Mouse (Mus musculus) retina, postnatal 1 day (tissue): ENCODE results near the gene Churc1.

Source experiments
- DNase-seq: peaks from one replicate; pipeline ENCODE4 v3.0.0-alpha.2; 2012

Churc1 gene

GRCm38 (mm10) chr12:76795350-76795749 is 30.0 kb downstream of the Churc1 start, which contains the start of gene Gpx2:
Gpx2 (minus strand) TSS chr12:76795554.
- no peak for DNase-seq

GRCm38 (mm10) chr12:76796938-76797539 is 31.7 kb downstream of the Churc1 start:
- no peak for DNase-seq

DNA sequence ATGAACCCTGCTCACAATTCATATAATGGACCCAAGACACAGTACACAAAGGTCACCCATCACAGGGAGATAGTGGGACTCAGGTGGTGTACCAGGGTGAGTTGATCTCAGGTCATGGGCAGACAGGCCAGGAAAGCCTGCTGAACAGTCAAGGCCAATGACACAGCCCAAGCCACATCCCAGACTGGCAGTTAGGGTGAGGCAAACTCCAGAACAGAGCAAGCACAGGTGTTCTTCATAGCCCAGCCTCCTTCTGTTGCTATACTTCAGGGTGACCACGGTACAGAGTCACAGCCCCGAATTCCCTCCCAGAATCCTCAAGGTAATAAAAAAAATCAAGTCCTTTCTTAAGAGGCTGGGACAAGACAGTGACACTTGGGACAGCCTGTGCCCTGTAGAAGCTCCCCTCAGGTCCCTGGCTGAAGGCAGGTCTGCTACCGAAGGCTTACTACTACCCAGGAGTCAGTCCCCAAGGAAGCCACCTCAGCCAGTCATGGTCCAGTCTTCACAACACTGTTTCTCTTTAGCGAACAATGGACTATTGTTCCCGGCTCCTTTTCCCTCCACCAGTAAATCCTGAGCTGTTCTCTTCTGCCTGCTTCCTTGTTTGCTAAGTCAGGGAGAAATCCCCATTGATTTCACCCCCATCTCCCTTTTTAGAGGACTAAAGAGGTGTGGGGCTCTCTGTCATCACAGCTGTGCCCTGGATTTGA is 32.8 kb downstream of the Churc1 start:
- peak; percentile 32 for DNase-seq

DNA sequence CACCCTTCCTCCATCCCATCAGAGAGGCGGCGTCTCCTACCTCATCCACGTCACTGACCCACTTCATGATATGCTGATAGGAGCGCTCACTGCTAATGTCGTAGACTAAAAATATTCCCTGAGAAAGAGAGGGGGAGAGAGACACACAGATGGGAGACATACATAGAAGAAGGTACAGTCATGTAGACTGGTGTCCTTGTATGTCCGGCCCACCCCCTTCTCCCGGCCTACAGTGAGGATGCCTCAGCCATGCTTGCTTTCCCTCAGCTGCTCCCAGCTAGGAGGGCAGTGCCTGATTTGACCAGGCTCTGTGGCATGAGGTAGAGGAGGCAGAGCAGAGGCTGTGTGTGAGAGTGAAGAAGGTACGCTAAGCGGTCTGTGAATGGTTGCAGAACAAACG is 37.7 kb downstream of the Churc1 start:
- DNase-seq, result no peak

GRCm38 (mm10) chr12:76803700-76804252 is 38.4 kb downstream of the Churc1 start:
- peak; percentile 69 for DNase-seq

DNA sequence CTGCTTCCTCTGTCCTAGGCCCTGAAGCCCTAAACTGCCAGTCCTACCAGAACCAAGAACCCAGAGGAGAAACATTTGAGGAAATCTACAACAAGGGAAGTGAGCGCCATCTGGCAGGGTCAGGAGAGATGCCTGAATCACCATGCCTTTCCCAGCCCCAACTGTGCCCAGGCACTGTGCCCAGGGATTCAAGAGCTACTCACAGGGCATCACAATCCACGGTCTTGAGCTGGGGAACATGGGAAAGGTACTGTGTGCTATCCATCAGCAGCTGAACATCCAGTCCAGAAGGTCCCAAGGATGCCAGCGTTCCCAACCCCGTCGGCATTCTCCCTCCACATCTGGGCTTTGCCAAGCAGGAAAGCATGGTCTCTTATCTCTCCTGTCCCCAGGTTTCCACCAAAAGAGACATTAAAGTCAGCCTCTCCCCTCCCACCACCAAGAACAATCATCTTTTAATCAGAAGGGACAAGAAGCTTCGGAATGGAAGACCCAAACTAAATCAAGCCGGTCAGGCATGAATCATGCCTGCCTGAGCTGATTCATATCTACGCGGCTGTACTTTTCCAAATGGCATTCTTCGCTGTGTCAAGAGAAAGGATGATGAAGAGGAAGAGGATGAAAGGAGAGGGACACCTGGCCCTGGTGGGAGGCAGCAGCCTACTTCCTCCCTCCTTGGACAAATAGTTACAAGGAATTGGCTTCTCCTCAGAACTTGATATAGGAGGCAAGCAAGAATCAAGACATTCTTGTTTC is 39.9 kb downstream of the Churc1 start:
- DNase-seq, result no peak

- no peak for DNase-seq
Observed at GRCm38 (mm10) chr12:76807796-76808195, 42.5 kb downstream of the Churc1 start.

GRCm38 (mm10) chr12:76810491-76810890 is 45.2 kb downstream of the Churc1 start:
- DNase-seq, result no peak

- DNase-seq, result no peak
Observed at GRCm38 (mm10) chr12:76811006-76811405, 45.7 kb downstream of the Churc1 start.

GRCm38 (mm10) chr12:76813543-76813942 is 48.2 kb downstream of the Churc1 start:
- no peak for DNase-seq

DNA sequence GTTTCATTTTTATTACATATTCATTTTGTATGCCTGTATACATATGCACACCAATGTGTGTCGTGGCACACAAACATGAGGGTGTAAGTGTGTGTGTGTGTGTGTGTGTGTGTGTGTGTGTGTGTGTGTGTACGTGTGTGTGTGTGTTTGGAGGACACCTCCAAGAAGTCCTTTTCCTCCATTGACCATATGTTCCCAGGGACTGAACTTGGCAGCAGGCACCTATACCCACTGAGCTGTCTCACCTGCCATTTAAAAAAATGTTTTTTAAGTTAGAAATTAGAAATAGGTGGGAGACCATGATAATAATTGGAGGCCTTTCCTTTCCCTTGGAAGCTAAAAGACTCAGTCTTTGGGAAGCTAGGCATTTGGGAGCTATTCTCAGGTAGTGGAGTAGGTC is 48.8 kb downstream of the Churc1 start:
- DNase-seq, result no peak

DNA sequence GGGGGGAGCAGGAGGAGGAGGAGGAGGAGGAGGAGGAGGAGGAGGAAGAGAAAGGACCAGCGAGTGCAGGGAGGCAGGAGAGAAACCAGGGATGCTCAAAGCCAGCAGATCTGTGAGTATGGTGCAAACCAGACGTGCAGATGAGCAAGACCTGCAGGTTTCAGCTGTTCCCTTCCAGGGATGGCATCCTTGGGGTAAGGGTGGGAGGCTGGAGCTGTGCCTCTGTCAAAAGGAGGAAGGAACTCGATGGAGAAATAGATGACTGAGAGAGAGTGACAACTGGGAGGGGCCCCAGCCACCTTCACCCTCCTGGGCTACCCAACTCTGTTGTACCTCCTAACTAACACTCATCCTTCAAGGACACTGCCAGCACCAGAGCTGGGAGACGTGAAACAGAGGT is 51.4 kb downstream of the Churc1 start:
- DNase-seq, result no peak

GRCm38 (mm10) chr12:76817176-76817575 is 51.8 kb downstream of the Churc1 start:
- no peak for DNase-seq

DNA sequence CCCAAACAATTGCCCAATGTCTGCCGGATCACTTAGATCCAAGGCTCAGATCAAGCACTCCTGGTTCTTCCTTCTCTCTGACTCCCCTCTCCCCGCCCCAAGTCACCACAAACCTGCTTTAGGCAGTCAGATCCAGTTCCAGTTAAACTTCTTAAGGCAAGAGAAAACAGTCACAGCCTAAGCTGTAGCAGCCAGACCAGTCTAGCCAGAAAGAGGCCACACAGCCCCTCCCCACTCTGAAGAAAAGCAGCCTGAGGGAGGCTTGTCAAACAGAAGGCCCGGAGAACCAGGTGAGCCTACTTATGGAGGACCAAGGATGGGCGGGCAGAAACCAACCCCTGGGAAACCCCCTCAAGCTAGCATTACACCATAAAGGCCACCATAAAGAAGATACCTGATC is 52.8 kb downstream of the Churc1 start:
- peak; percentile 29 for DNase-seq

DNA sequence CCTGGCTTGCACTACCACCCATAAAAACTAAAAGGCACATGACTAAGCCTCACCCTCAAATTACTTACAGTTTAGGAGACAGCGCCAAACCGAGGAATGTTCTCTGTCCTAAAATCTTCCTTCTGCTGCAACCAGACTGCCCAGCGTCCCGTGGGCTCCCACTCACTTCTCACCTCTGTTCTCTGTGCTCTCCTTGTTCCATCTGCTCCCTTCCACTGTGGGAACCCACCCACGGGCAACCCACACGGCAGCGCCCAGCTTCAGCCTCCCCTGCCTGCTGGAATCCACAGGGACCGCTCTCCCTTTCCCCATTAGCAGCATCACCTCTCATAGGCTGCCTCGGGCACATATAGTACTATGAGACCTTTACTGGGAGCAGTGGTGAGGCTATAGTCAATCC is 53.6 kb downstream of the Churc1 start:
- no peak for DNase-seq

DNA sequence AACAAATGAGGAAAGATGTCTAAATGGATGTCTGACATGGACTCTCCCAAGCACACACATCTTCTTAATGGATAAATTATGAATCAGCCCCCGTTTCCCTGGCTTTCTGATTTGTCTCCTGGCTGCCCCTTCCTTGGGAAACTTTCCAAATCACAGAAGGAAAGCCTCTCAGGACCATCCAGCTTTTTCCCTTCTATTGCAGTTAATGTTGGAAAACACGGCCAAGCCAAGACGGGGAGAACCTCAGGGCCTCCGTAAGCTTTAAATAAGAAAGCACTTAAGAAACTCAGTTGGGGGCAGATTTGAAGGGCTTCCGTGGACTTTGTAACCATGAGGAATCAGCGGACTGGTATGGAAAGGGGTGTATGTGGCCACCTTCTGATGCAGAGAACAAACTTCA is 54.5 kb downstream of the Churc1 start:
- no peak for DNase-seq

- peak; percentile 46 for DNase-seq
Observed at GRCm38 (mm10) chr12:76820615-76821014, 55.3 kb downstream of the Churc1 start.

DNA sequence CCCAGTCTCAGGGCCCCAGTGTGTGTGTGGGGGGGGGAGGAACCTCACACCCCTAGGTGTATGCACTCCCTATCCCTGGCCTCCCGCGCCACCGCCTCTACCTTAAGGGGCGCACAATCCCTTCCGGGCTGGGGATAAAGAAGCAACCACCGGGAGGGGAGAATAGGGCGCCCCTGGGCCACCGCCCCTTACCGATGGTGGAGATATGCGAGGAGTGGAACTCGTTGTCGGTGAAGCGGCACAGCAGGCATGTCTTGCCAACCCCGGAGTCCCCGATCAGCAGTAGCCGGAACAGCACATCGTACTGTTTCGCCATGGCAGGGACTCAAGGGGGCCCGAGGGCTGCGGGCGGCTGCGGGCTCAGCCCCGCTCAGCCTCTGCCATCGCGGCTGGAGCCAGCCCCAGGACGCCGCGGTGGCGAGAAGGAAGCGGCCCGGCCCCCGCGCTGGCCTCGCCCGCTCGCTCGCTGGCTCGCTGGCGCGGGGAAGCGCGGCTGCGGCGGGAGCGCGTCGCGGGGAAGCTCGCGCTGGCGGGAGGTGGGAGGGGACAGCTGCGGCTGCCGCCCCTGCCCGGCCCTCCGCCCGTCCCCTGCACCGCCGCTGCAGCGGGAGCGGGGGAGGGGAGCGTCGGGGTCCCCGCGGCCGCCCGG is 56.8 kb downstream of the Churc1 start:
- peak; percentile 70 for DNase-seq

GRCm38 (mm10) chr12:76822651-76823041 is 57.3 kb downstream of the Churc1 start, which contains the start of gene Rab15:
Rab15 (minus strand) TSS chr12:76822908.
- no peak for DNase-seq

DNA sequence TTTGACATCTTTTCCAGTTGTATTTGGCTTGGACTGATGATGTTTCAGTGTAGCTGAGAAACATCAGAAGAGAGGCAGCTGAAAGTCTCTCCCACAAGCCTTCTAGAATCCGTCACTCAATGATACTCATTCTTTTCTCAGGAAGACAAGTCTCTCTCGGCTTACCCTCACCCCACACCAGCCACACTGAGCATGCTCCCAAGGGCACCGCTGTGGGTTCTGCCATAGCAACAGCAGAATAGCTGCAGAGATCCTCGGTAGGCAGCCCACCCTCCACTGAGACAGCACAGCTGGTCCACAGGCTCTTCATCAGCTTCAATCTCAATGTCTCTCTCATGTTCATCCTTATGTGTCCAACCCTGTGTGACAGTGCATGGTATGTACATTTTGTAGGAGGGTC is 59.9 kb downstream of the Churc1 start:
- DNase-seq, result no peak

DNA sequence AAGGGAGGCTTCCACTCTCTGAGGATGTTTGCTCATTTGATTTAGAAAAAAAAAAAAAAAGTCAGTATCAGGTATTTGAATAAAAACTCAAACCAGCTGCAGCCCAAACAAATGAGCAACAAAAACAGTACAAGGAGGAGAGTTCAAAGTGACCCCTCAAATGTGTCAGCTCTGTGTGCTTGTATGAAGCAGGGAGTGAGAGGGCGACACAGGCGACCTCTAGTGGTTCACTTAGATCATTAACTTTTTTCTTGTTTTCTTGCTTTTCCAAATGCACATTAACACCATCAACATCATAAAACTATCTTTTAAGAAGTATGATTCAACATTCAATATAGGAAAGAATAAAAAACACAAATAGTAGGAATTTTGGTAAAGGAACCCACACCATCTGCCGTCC is 67.4 kb downstream of the Churc1 start:
- DNase-seq, result peak; percentile 67
